Mouse (Mus musculus) R1 (cell line): ENCODE measurements around the gene Rsad2.
"Not testable (repeated sequence)": the region's sequence is repeated elsewhere in the genome, so short reads cannot be mapped to it uniquely, and the experiment has no call there.

Experiments
- DNase-seq: peaks from one replicate; pipeline ENCODE4 v3.0.0-alpha.2; 2018; ENCODE audit warnings: low read depth, low spot score

Rsad2 gene

GRCm38 (mm10) chr12:26456028-26456698, at the start of gene Rsad2:
Gene Rsad2 (minus strand): TSS chr12:26456452.
- DNase-seq: peak; percentile 49

GRCm38 (mm10) chr12:26501042-26501441, 44.8 kb upstream of the Rsad2 start:
- DNase-seq: no peak

- DNase-seq: peak; percentile 27
Observed at GRCm38 (mm10) chr12:26489942-26490341, 33.7 kb upstream of the Rsad2 start.

- DNase-seq: no peak
Observed at GRCm38 (mm10) chr12:26488617-26489274, 32.5 kb upstream of the Rsad2 start.

- peak; percentile 49 for DNase-seq
Observed at GRCm38 (mm10) chr12:26487874-26488616, 31.8 kb upstream of the Rsad2 start.

GRCm38 (mm10) chr12:26485738-26486580, 29.7 kb upstream of the Rsad2 start:
- not testable (repeated sequence) for DNase-seq

GRCm38 (mm10) chr12:26478196-26479004, 22.1 kb upstream of the Rsad2 start:
- no peak for DNase-seq

- no peak for DNase-seq
Observed at GRCm38 (mm10) chr12:26477198-26477597, 20.9 kb upstream of the Rsad2 start.

GRCm38 (mm10) chr12:26473746-26474145, 17.5 kb upstream of the Rsad2 start:
- no peak for DNase-seq

GRCm38 (mm10) chr12:26472770-26473481, 16.7 kb upstream of the Rsad2 start:
- DNase-seq: no peak

- no peak for DNase-seq
Observed at GRCm38 (mm10) chr12:26471376-26471775, 15.1 kb upstream of the Rsad2 start.

GRCm38 (mm10) chr12:26470042-26470409, 13.8 kb upstream of the Rsad2 start:
- DNase-seq: no peak

GRCm38 (mm10) chr12:26469098-26470041, 13.1 kb upstream of the Rsad2 start, which contains the start of gene Cmpk2:
Gene Cmpk2 (plus strand): TSS chr12:26469204.
- peak; percentile 87 for DNase-seq

- DNase-seq: no peak
Observed at GRCm38 (mm10) chr12:26465600-26465999, 9.3 kb upstream of the Rsad2 start.

- DNase-seq: no peak
Observed at GRCm38 (mm10) chr12:26460091-26460490, 3.8 kb upstream of the Rsad2 start.

GRCm38 (mm10) chr12:26454682-26455081, 1.6 kb downstream of the Rsad2 start:
- DNase-seq: no peak

GRCm38 (mm10) chr12:26452951-26453350, 3.3 kb downstream of the Rsad2 start:
- DNase-seq: no peak

- no peak for DNase-seq
Observed at GRCm38 (mm10) chr12:26451150-26451549, 5.1 kb downstream of the Rsad2 start.

- DNase-seq: no peak
Observed at GRCm38 (mm10) chr12:26449483-26449882, 6.8 kb downstream of the Rsad2 start.
